Mouse (Mus musculus) liver, adult 2 months (tissue): ENCODE results near the gene Gstm3. TPM values are rescaled to one million over a fixed set of nuclear protein-coding genes. Genes with fewer than 3 reads are reported as not detected.

Source experiments
- DNase-seq: peaks from one replicate; pipeline ENCODE4 v3.0.0-alpha.2; 2011; ENCODE audit warnings: low read depth, low spot score; ENCODE audit errors: extremely low read depth
- H3K27ac ChIP-seq: fragments of 200-500 bp; replicated peaks from 2 replicates; pipeline ENCODE4 v1.5.1; 2012; ENCODE audit warnings: low read depth, mild to moderate bottlenecking, control low read depth, inconsistent platforms, low read length; ENCODE audit not compliant: insufficient read depth
- H3K27me3 ChIP-seq: fragments of 200-500 bp; 2 replicates; pipeline ENCODE4 v1.6.1; 2012; ENCODE audit warnings: mild to moderate bottlenecking, moderate library complexity, low read length, inconsistent platforms; ENCODE audit not compliant: control insufficient read depth, insufficient read depth
- H3K36me3 ChIP-seq: fragments of 200-500 bp; 2 replicates; pipeline ENCODE4 v1.6.1; 2012; ENCODE audit warnings: low read length, inconsistent platforms; ENCODE audit not compliant: control insufficient read depth, insufficient read depth
- H3K4me1 ChIP-seq: fragments of 200-500 bp; 2 replicates; pipeline ENCODE4 v1.6.1; 2011; ENCODE audit warnings: low read length; ENCODE audit not compliant: control insufficient read depth, insufficient read depth
- H3K4me3 ChIP-seq: fragments of 200-500 bp; 2 replicates; pipeline ENCODE4 v1.5.1; 2011; ENCODE audit warnings: low read depth, mild to moderate bottlenecking, control low read depth, low read length, moderate library complexity; ENCODE audit not compliant: insufficient read depth
- H3K79me2 ChIP-seq: fragments of 200-500 bp; 2 replicates; pipeline ENCODE4 v1.6.1; 2012; ENCODE audit warnings: inconsistent platforms, mild to moderate bottlenecking, low read length, moderate library complexity; ENCODE audit not compliant: control insufficient read depth, insufficient read depth
- H3K9ac ChIP-seq: fragments of 200-500 bp; 2 replicates; pipeline ENCODE4 v1.6.1; 2012; ENCODE audit warnings: low read depth, mild to moderate bottlenecking, control low read depth, inconsistent platforms, low read length
- CTCF ChIP-seq: fragments of 200-500 bp; IDR thresholded peaks from 2 replicates; pipeline ENCODE4 v1.5.1; 2011; ENCODE audit warnings: low read depth, low read length, control low read depth
- POLR2A ChIP-seq: fragments of 200-500 bp; IDR thresholded peaks from 2 replicates; pipeline ENCODE4 v1.6.1; 2011; ENCODE audit warnings: low read length, control low read depth; ENCODE audit not compliant: insufficient read depth; ENCODE audit errors: extremely low read depth
- WGBS: fragments of 180-500 bp; shearing (Covaris S2); methylation state at CpG from one replicate; pipeline ENCODE4 v1.1.7; 2018; 5-methylcytosine and 5-hydroxymethylcytosine counted together
- polyA plus RNA-seq: library from polyadenylated mRNA; depleted of rRNA; stranded (reverse); fragments of >200 nt; gene quantifications from 2 replicates; pipeline ENCODE4 v1.2.3, GENCODE M21; 2012; rRNA removed
- total RNA-seq: library from RNA; depleted of rRNA; stranded (reverse); fragments of >200 nt; gene quantifications from 2 replicates; pipeline ENCODE4 v1.2.3, GENCODE M21; 2014; rRNA removed

Gstm3 gene
- total and polyA plus RNA-seq, 2 experiments = 34.1 to 145 TPM

- no peak overlapping the region for H3K27ac ChIP-seq
- no peaks in the 10 kb centered on the region for H3K79me2 ChIP-seq
- no peaks in the 10 kb centered on the region for H3K36me3 ChIP-seq
- H3K27me3 ChIP-seq = no peaks in the 10 kb centered on the region
- no peak overlapping the region for H3K9ac ChIP-seq
- TF ChIP-seq POLR2A (no peak), CTCF (no peak)
- 92% methylated on average over 3 of the region's 3 CpGs for WGBS
- peaks cover 4% of the 10 kb centered on the region; the same call in 1 of the 2 replicates for H3K4me1 ChIP-seq
- no peak overlapping the region for H3K4me3 ChIP-seq
- no peak for DNase-seq
These were observed 41.2 kb downstream of the Gstm3 start for GRCm38 (mm10) chr3:107927841-107928240.

GRCm38 (mm10) chr3:107925335-107925734, 43.7 kb downstream of the Gstm3 start:
- no peak overlapping the region for H3K27ac ChIP-seq
- H3K36me3 ChIP-seq = no peaks in the 10 kb centered on the region
- no peaks in the 10 kb centered on the region for H3K4me1 ChIP-seq
- H3K9ac ChIP-seq = no peak overlapping the region
- no peak overlapping the region for H3K4me3 ChIP-seq
- no peaks in the 10 kb centered on the region for H3K79me2 ChIP-seq
- H3K27me3 ChIP-seq = no peaks in the 10 kb centered on the region
- DNase-seq = peak; percentile 35
- TF ChIP-seq POLR2A (no peak), CTCF (no peak)
- 72% methylated on average over 3 of the region's 3 CpGs for WGBS

- no peaks in the 10 kb centered on the region for H3K36me3 ChIP-seq
- no peak overlapping the region for H3K9ac ChIP-seq
- no peaks in the 10 kb centered on the region for H3K4me1 ChIP-seq
- TF ChIP-seq POLR2A (no peak), CTCF (no peak)
- no peaks in the 10 kb centered on the region for H3K27me3 ChIP-seq
- H3K27ac ChIP-seq = no peak overlapping the region
- H3K4me3 ChIP-seq = no peak overlapping the region
- DNase-seq = no peak
- WGBS = 73% methylated on average over 5 of the region's 5 CpGs
- H3K79me2 ChIP-seq = no peaks in the 10 kb centered on the region
These were observed 48.7 kb downstream of the Gstm3 start for GRCm38 (mm10) chr3:107920348-107920747.

- H3K4me1 ChIP-seq = no peaks in the 10 kb centered on the region
- no peaks in the 10 kb centered on the region for H3K36me3 ChIP-seq
- no peaks in the 10 kb centered on the region for H3K79me2 ChIP-seq
- H3K27me3 ChIP-seq = no peaks in the 10 kb centered on the region
- TF ChIP-seq CTCF (peak; percentile 30; the same call in 1 of the 2 replicates), POLR2A (no peak)
- H3K4me3 ChIP-seq = no peak overlapping the region
- DNase-seq = peak; percentile 60
- 55% methylated on average over 7 of the region's 7 CpGs for WGBS
- H3K9ac ChIP-seq = no peak overlapping the region
- no peak overlapping the region for H3K27ac ChIP-seq
These were observed 51.2 kb downstream of the Gstm3 start for GRCm38 (mm10) chr3:107917783-107918408.

GRCm38 (mm10) chr3:107917097-107917496, 52.0 kb downstream of the Gstm3 start:
- DNase-seq = no peak
- H3K9ac ChIP-seq = no peak overlapping the region
- no peak overlapping the region for H3K27ac ChIP-seq
- H3K4me1 ChIP-seq = no peaks in the 10 kb centered on the region
- no peak for TF ChIP-seq POLR2A
- 0 out of 2 replicates have a peak, but pooled peaks have one; percentile 8 for TF ChIP-seq CTCF
- no peaks in the 10 kb centered on the region for H3K36me3 ChIP-seq
- H3K27me3 ChIP-seq = no peaks in the 10 kb centered on the region
- no peak overlapping the region for H3K4me3 ChIP-seq
- WGBS = 72% methylated on average over 3 of the region's 3 CpGs
- H3K79me2 ChIP-seq = no peaks in the 10 kb centered on the region

- TF ChIP-seq CTCF = no peak
- no peak for TF ChIP-seq POLR2A
- 75% methylated on average over 15 of the region's 15 CpGs for WGBS
- Histone ChIP-seq H3K27ac (no peak overlapping the region), H3K27me3 (no peaks in the 10 kb centered on the region), H3K36me3 (no peaks in the 10 kb centered on the region), H3K4me1 (no peaks in the 10 kb centered on the region), H3K9ac (no peak overlapping the region), H3K4me3 (no peak overlapping the region), H3K79me2 (no peaks in the 10 kb centered on the region)
- peak; percentile 35 for DNase-seq
These were observed 52.4 kb downstream of the Gstm3 start for GRCm38 (mm10) chr3:107916674-107917073.

Other genes starting within 250 kb of the Gstm3 start
- 3.0 and 3.3 TPM in 2 replicates for gene Csf1, start 208.8 kb downstream of the Gstm3 start, total RNA-seq
- gene Csf1, start 208.8 kb downstream of the Gstm3 start, polyA plus RNA-seq = 4.6 and 6.6 TPM in 2 replicates
- gene Eps8l3, start 92.1 kb downstream of the Gstm3 start, total RNA-seq = under 0.01 TPM in 1 of 2 replicates, not detected in the other
- 0.06 and 0.07 TPM in 2 replicates for gene Eps8l3, start 92.1 kb downstream of the Gstm3 start, polyA plus RNA-seq
- gene Gstm5, start 73.5 kb downstream of the Gstm3 start, total RNA-seq = 17.9 and 21.8 TPM in 2 replicates
- 11.4 and 12.5 TPM in 2 replicates for gene Gstm5, start 73.5 kb downstream of the Gstm3 start, polyA plus RNA-seq
- 69.8 and 99.1 TPM in 2 replicates for gene Gstm7, start 37.5 kb downstream of the Gstm3 start, total RNA-seq
- gene Gstm7, start 37.5 kb downstream of the Gstm3 start, polyA plus RNA-seq = 108 and 130 TPM in 2 replicates
- 96.1 and 97.1 TPM in 2 replicates for gene Gstm6, start 25.5 kb downstream of the Gstm3 start, total RNA-seq
- gene Gstm6, start 25.5 kb downstream of the Gstm3 start, polyA plus RNA-seq = 138 and 146 TPM in 2 replicates
- gene Gstm2, start 17.2 kb upstream of the Gstm3 start, total RNA-seq = 79.1 and 88.5 TPM in 2 replicates
- 222 and 270 TPM in 2 replicates for gene Gstm2, start 17.2 kb upstream of the Gstm3 start, polyA plus RNA-seq
- 474 and 907 TPM in 2 replicates for gene Gstm1, start 48.7 kb upstream of the Gstm3 start, total RNA-seq
- gene Gstm1, start 48.7 kb upstream of the Gstm3 start, polyA plus RNA-seq = 5,254 and 6,847 TPM in 2 replicates
- gene Gstm4, start 75.6 kb upstream of the Gstm3 start, total RNA-seq = 19.8 and 26.5 TPM in 2 replicates
- gene Gstm4, start 75.6 kb upstream of the Gstm3 start, polyA plus RNA-seq = 86.0 and 98.9 TPM in 2 replicates
- 11.0 and 13.8 TPM in 2 replicates for gene Ampd2, start 117.4 kb upstream of the Gstm3 start, total RNA-seq
- 69.6 and 128 TPM in 2 replicates for gene Ampd2, start 117.4 kb upstream of the Gstm3 start, polyA plus RNA-seq
- 2.9 and 3.9 TPM in 2 replicates for gene Gnat2, start 123.5 kb upstream of the Gstm3 start, total RNA-seq
- gene Gnat2, start 123.5 kb upstream of the Gstm3 start, polyA plus RNA-seq = 0.91 and 1.5 TPM in 2 replicates
- gene Gnai3, start 176.9 kb upstream of the Gstm3 start, total RNA-seq = 89.5 and 92.8 TPM in 2 replicates
- gene Gnai3, start 176.9 kb upstream of the Gstm3 start, polyA plus RNA-seq = 19.0 and 24.6 TPM in 2 replicates
- gene Gpr61, start 185.6 kb upstream of the Gstm3 start, total RNA-seq = not detected in 2 replicates
- gene Gpr61, start 185.6 kb upstream of the Gstm3 start, polyA plus RNA-seq = not detected in 2 replicates
- 2.7 and 3.8 TPM in 2 replicates for gene Amigo1, start 217.1 kb upstream of the Gstm3 start, total RNA-seq
- gene Amigo1, start 217.1 kb upstream of the Gstm3 start, polyA plus RNA-seq = 9.3 and 15.1 TPM in 2 replicates
- 2.1 and 2.4 TPM in 2 replicates for gene Cyb561d1, start 231.9 kb upstream of the Gstm3 start, total RNA-seq
- 3.8 and 4.1 TPM in 2 replicates for gene Cyb561d1, start 231.9 kb upstream of the Gstm3 start, polyA plus RNA-seq
- 0.28 and 0.34 TPM in 2 replicates for gene Atxn7l2, start 241.7 kb upstream of the Gstm3 start, total RNA-seq
- gene Atxn7l2, start 241.7 kb upstream of the Gstm3 start, polyA plus RNA-seq = 1.7 and 2.0 TPM in 2 replicates